Mouse (Mus musculus) stomach, postnatal 0 days (tissue): ENCODE results near the gene Cd160. TPM values are rescaled to one million over a fixed set of nuclear protein-coding genes. Genes with fewer than 3 reads are reported as not detected.

Source experiments
- ATAC-seq: fragments of 200-750 bp; cut with Nextera tagmentation; 2 replicates; pipeline ENCODE4 v1.8.0; 2017; ENCODE audit not compliant: low FRiP score, low TSS enrichment
- DNase-seq: peaks from one replicate; pipeline ENCODE4 v3.0.0-alpha.2; 2016; ENCODE audit warnings: low spot score
- H3K27ac ChIP-seq: fragments of 300-500 bp; sonication (generic); replicated peaks from 2 replicates; pipeline ENCODE4 v1.5.1; 2014; ENCODE audit warnings: mild to moderate bottlenecking, control low read depth
- H3K27me3 ChIP-seq: fragments of 300-500 bp; sonication (generic); 2 replicates; pipeline ENCODE4 v1.6.1; 2014; ENCODE audit warnings: low read length; ENCODE audit not compliant: control insufficient read depth, insufficient read depth
- H3K36me3 ChIP-seq: fragments of 300-500 bp; sonication (generic); 2 replicates; pipeline ENCODE4 v1.6.1; 2014; ENCODE audit warnings: low read length, mixed read lengths; ENCODE audit not compliant: control insufficient read depth, insufficient read depth
- H3K4me1 ChIP-seq: fragments of 300-500 bp; sonication (generic); replicated peaks from 2 replicates; pipeline ENCODE4 v1.6.1; 2014; ENCODE audit warnings: antibody characterized with exemption; ENCODE audit not compliant: control insufficient read depth, insufficient read depth
- H3K4me2 ChIP-seq: fragments of 300-500 bp; sonication (generic); replicated peaks from 2 replicates; pipeline ENCODE4 v1.6.1; 2014; ENCODE audit warnings: low read depth, mild to moderate bottlenecking, control low read depth, moderate library complexity
- H3K4me3 ChIP-seq: fragments of 300-500 bp; sonication (generic); 2 replicates; pipeline ENCODE4 v1.5.1; 2014; ENCODE audit warnings: low read depth, low read length, control low read depth
- H3K9ac ChIP-seq: fragments of 300-500 bp; sonication (generic); 2 replicates; pipeline ENCODE4 v1.6.1; 2014; ENCODE audit warnings: mild to moderate bottlenecking, low read length, control low read depth, mixed read lengths
- H3K9me3 ChIP-seq: fragments of 300-500 bp; sonication (generic); 2 replicates; pipeline ENCODE4 v1.6.1; 2016; ENCODE audit warnings: low read length; ENCODE audit not compliant: control insufficient read depth
- CTCF ChIP-seq: IDR thresholded peaks from 2 replicates; pipeline ENCODE4 v1.5.1; 2016; ENCODE audit warnings: antibody characterized with exemption, low read depth, mild to moderate bottlenecking, moderate library complexity
- EP300 ChIP-seq: optimal IDR thresholded peaks from 2 replicates; pipeline ENCODE3; 2016; ENCODE audit warnings: antibody characterized with exemption
- WGBS: fragments of 180-500 bp; shearing (Covaris S2); extraction: QIAGEN DNeasy Blood & Tissue Kit; methylation state at CpG from one replicate; pipeline ENCODE4 v1.1.7; 2014; 5-methylcytosine and 5-hydroxymethylcytosine counted together
- polyA plus RNA-seq: library from polyadenylated mRNA; unstranded; fragments of >200 nt; fragmentation: Nextera tagmentation; extraction: Ambion mirVana; gene quantifications from 2 replicates; pipeline ENCODE4 v1.2.1, GENCODE M21; 2015

The Cd160 gene
- 0.13 and 0.15 TPM in 2 replicates for polyA plus RNA-seq

GRCm38 (mm10) chr3:96828984-96829383 lies at the start of gene Cd160, which contains the start of gene Pdzk1:
Gene Cd160, minus strand, starts transcription at chr3:96829351.
Gene Pdzk1, plus strand, starts transcription at chr3:96829284.
- no peak within 1 kb of the TSS for H3K4me2 ChIP-seq
- H3K4me3 ChIP-seq = no peak within 1 kb of the TSS
- no peaks in the 10 kb centered on the region for H3K4me1 ChIP-seq
- TF ChIP-seq EP300 (no peak), CTCF (no peak)
- WGBS = 53% methylated on average over 1 of the region's 1 CpGs
- H3K27ac ChIP-seq = no peak within 1 kb of the TSS
- no peaks in the 10 kb centered on the region for H3K9me3 ChIP-seq
- ATAC-seq (no peak), DNase-seq (no peak)
- H3K9ac ChIP-seq = no peak within 1 kb of the TSS
- no peaks in the 10 kb centered on the region for H3K27me3 ChIP-seq
- no peaks in the 10 kb centered on the region for H3K36me3 ChIP-seq

GRCm38 (mm10) chr3:96874808-96875571 lies 45.8 kb upstream of the Cd160 start:
- Histone ChIP-seq H3K9ac (no peak overlapping the region), H3K9me3 (no peaks in the 10 kb centered on the region), H3K4me1 (no peaks in the 10 kb centered on the region), H3K36me3 (peaks cover 12% of the 10 kb centered on the region), H3K4me3 (no peak overlapping the region), H3K4me2 (no peak overlapping the region), H3K27ac (no peak overlapping the region), H3K27me3 (no peaks in the 10 kb centered on the region)
- no peak for DNase-seq
- 47% methylated on average over 7 of the region's 7 CpGs for WGBS
- peak; percentile 85 for ATAC-seq
- TF ChIP-seq CTCF (no peak), EP300 (no peak)

- DNase-seq (no peak), ATAC-seq (no peak)
- Histone ChIP-seq H3K4me3 (no peak overlapping the region), H3K36me3 (peaks cover 8% of the 10 kb centered on the region), H3K9me3 (no peaks in the 10 kb centered on the region), H3K4me1 (no peaks in the 10 kb centered on the region), H3K4me2 (no peak overlapping the region), H3K27ac (no peak overlapping the region), H3K27me3 (no peaks in the 10 kb centered on the region), H3K9ac (no peak overlapping the region)
- no peak for TF ChIP-seq CTCF
- TF ChIP-seq EP300 = no peak
- 95% methylated on average over 8 of the region's 8 CpGs for WGBS
These were observed 43.4 kb upstream of the Cd160 start for GRCm38 (mm10) chr3:96872501-96872900.

GRCm38 (mm10) chr3:96871070-96871469 lies 41.9 kb upstream of the Cd160 start:
- Histone ChIP-seq H3K4me2 (no peak overlapping the region), H3K4me3 (no peak overlapping the region), H3K27me3 (no peaks in the 10 kb centered on the region), H3K27ac (no peak overlapping the region), H3K36me3 (peaks cover 8% of the 10 kb centered on the region), H3K9me3 (no peaks in the 10 kb centered on the region), H3K9ac (no peak overlapping the region), H3K4me1 (no peaks in the 10 kb centered on the region)
- no peak for DNase-seq
- no peak for TF ChIP-seq EP300
- no peak for TF ChIP-seq CTCF
- no peak for ATAC-seq
- 88% methylated on average over 8 of the region's 8 CpGs for WGBS

GRCm38 (mm10) chr3:96870270-96870669 lies 41.1 kb upstream of the Cd160 start:
- DNase-seq (no peak), ATAC-seq (no peak)
- H3K27ac ChIP-seq = no peak overlapping the region
- peaks cover 8% of the 10 kb centered on the region for H3K36me3 ChIP-seq
- no peak overlapping the region for H3K4me3 ChIP-seq
- WGBS = 96% methylated on average over 2 of the region's 2 CpGs
- H3K9ac ChIP-seq = no peak overlapping the region
- H3K27me3 ChIP-seq = no peaks in the 10 kb centered on the region
- no peaks in the 10 kb centered on the region for H3K4me1 ChIP-seq
- TF ChIP-seq EP300 = no peak
- TF ChIP-seq CTCF = no peak
- H3K9me3 ChIP-seq = no peaks in the 10 kb centered on the region
- no peak overlapping the region for H3K4me2 ChIP-seq

- Histone ChIP-seq H3K9ac (no peak overlapping the region), H3K4me1 (no peaks in the 10 kb centered on the region), H3K27ac (no peak overlapping the region), H3K4me2 (no peak overlapping the region), H3K4me3 (no peak overlapping the region), H3K36me3 (peaks cover 8% of the 10 kb centered on the region), H3K9me3 (no peaks in the 10 kb centered on the region), H3K27me3 (no peaks in the 10 kb centered on the region)
- 95% methylated on average over 7 of the region's 7 CpGs for WGBS
- DNase-seq (no peak), ATAC-seq (no peak)
- TF ChIP-seq CTCF (no peak), EP300 (no peak)
These were observed 39.9 kb upstream of the Cd160 start for GRCm38 (mm10) chr3:96869091-96869490.
